Mouse (Mus musculus): Measurements from ENCODE around the gene Mindy1. TPM values are rescaled to one million over a fixed set of nuclear protein-coding genes. Genes with fewer than 3 reads are reported as not detected.

Mindy1 gene
- total RNA-seq, 2 experiments from 2014 or later: 71.2 to 78.1 TPM

GRCm38 (mm10) chr3:95293537-95293936, 12.4 kb downstream of the Mindy1 start:
- DNase-seq: no peak

- no peak for DNase-seq
Observed at GRCm38 (mm10) chr3:95294316-95294715, 13.2 kb downstream of the Mindy1 start.

GRCm38 (mm10) chr3:95294718-95295117, 13.6 kb downstream of the Mindy1 start:
- no peak for DNase-seq

GRCm38 (mm10) chr3:95295321-95296102, 14.4 kb downstream of the Mindy1 start:
- DNase-seq: peak; percentile 47

GRCm38 (mm10) chr3:95296103-95296469, 14.9 kb downstream of the Mindy1 start:
- DNase-seq: peak; percentile 66

GRCm38 (mm10) chr3:95298018-95298417, 16.9 kb downstream of the Mindy1 start:
- DNase-seq: no peak

- DNase-seq: no peak
Observed at GRCm38 (mm10) chr3:95301204-95301796, 20.2 kb downstream of the Mindy1 start.

- no peak for DNase-seq
Observed at GRCm38 (mm10) chr3:95306244-95306643, 25.1 kb downstream of the Mindy1 start.

GRCm38 (mm10) chr3:95307100-95307499, 26.0 kb downstream of the Mindy1 start, which contains the start of gene Anxa9:
TSS of gene Anxa9 (minus strand) at chr3:95307176.
- DNase-seq: no peak

GRCm38 (mm10) chr3:95310496-95310895, 29.4 kb downstream of the Mindy1 start:
- DNase-seq: no peak

GRCm38 (mm10) chr3:95310968-95311882, 30.1 kb downstream of the Mindy1 start:
- DNase-seq: peak; percentile 77

GRCm38 (mm10) chr3:95312623-95313022, 31.5 kb downstream of the Mindy1 start:
- peak; percentile 64 for DNase-seq

- DNase-seq: no peak
Observed at GRCm38 (mm10) chr3:95313476-95313875, 32.3 kb downstream of the Mindy1 start.

- no peak for DNase-seq
Observed at GRCm38 (mm10) chr3:95314075-95314474, 32.9 kb downstream of the Mindy1 start.

- DNase-seq: no peak
Observed at GRCm38 (mm10) chr3:95314486-95315093, 33.4 kb downstream of the Mindy1 start, which contains the start of gene Cers2. TSS of gene Cers2 (plus strand) at chr3:95314791.

- peak; percentile 96 for DNase-seq
Observed at GRCm38 (mm10) chr3:95315094-95315843, 34.1 kb downstream of the Mindy1 start.

GRCm38 (mm10) chr3:95315844-95316550, 34.9 kb downstream of the Mindy1 start:
- no peak for DNase-seq

- DNase-seq: peak; percentile 68
Observed at GRCm38 (mm10) chr3:95317414-95318080, 36.4 kb downstream of the Mindy1 start.

GRCm38 (mm10) chr3:95318548-95318947, 37.4 kb downstream of the Mindy1 start:
- peak; percentile 83 for DNase-seq

- DNase-seq: no peak
Observed at GRCm38 (mm10) chr3:95319110-95319509, 38.0 kb downstream of the Mindy1 start.
